Mouse (Mus musculus) heart, postnatal 4 days (tissue): ENCODE data around the gene 4921539E11Rik. TPM values are rescaled to one million over a fixed set of nuclear protein-coding genes. Genes with fewer than 3 reads are reported as not detected.
A peak's percentile ranks its signal among the peaks of the same experiment; 100 is the strongest.

ENCODE experiments used
- DNase-seq: peaks from one replicate; pipeline ENCODE4 v3.0.0; 2021
- total RNA-seq, 2 experiments: library from RNA; stranded (reverse); gene quantifications; 2 replicates each; pipeline ENCODE4 v1.2.3; 2021

The 4921539E11Rik gene
- total RNA-seq = not detected

- no peak for DNase-seq
These were observed at the start of gene 4921539E11Rik for GRCm38 (mm10) chr4:103290763-103291162. 4921539E11Rik (minus strand) TSS chr4:103290863.

DNA sequence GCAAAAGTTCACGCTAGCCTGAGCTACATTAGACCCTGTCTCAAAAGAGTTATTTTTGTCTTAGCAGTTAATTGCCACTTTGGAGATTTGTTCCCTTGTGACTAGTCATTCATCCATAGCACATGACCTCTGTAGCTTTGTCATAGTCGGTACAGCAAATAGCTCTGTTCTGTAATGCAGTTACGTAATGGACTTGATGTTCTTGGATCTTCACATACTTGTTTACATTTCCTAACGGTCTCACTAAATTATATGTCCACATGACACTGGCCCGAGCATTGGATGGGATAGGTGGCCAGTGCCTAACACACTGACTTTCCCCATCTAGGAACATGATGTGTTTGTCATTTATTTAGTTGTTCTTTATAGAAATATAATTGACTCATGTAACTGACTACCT, 44.5 kb upstream of the 4921539E11Rik start:
- DNase-seq = no peak

- no peak for DNase-seq
These were observed 38.7 kb upstream of the 4921539E11Rik start for GRCm38 (mm10) chr4:103329348-103329747.

DNA sequence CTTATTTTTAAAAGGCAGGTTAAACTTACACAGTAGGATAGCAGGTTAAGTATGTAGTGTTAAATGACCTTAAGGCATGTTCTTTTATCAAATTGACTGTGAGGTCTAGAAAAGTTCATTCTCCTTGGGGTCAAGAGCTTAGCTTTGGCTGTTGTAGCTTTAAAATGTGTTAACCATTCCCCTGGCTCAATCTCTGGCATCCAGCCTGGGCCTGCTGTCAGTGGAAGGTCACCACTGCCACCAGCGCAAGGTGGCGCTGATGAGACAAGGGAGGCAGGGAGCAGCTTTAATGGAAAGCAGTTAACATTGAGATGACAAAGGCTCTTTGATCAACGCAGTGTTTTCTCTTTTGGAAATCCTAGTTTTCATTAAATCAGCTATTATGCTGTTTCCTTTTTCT, 36.3 kb upstream of the 4921539E11Rik start:
- DNase-seq = peak; percentile 71

GRCm38 (mm10) chr4:103324688-103325451, 34.2 kb upstream of the 4921539E11Rik start:
- DNase-seq = no peak

GRCm38 (mm10) chr4:103321461-103321860, 30.8 kb upstream of the 4921539E11Rik start:
- DNase-seq = no peak

- no peak for DNase-seq
These were observed 25.2 kb upstream of the 4921539E11Rik start for GRCm38 (mm10) chr4:103315861-103316260.

- no peak for DNase-seq
These were observed 23.9 kb upstream of the 4921539E11Rik start for GRCm38 (mm10) chr4:103314526-103314910.

DNA sequence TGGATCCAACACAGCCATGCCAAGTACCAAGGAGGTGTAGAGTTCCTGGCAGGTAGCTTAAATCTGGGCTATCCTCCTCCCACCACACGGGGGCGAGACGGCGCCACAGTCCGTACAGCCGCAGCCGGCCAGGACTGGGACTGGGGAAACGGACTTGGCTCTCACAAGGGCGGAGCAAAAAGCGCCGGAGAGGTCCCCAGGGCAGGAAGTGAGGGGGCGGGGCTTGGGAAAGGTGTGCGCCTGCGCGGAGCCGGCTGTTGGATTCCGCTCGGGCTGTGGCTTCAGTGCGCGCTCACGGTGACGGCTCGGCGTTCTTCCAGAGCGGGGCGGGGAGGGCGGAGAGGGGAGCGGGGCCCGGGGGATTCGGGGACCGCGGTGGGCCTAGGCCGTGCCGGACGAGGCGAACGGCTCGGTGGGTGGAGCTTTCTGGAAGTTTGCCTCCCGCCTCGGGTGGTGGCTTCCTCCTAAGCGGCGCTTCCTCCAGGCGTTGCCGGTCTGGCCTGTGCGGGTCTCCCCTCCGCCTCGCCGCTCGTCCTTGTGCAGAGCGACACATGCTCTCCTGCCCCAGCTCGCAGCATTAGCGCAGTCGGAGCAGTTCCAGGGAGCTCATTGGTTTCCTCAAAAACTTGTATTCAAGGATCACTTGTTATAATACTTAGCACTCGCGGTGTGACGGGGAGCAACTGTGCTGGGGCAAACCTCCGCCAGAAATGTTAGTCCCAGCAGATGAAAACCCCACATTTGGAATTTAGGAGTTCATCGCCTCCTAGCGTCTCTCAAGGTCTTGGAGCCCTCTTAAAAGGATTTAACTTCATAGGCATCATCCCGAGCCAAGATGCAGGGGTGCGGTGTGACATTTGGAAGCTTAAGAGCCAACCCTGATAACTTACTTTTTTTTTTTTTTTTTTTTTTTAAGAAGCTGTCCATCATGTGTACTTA, 23.2 kb upstream of the 4921539E11Rik start, which contains the start of gene Oma1:
TSS of gene Oma1 (plus strand) at position 226 of the 939 bp plus-strand sequence.
- peak; percentile 100 for DNase-seq

- DNase-seq = no peak
These were observed 13.2 kb upstream of the 4921539E11Rik start for GRCm38 (mm10) chr4:103303851-103304250.

DNA sequence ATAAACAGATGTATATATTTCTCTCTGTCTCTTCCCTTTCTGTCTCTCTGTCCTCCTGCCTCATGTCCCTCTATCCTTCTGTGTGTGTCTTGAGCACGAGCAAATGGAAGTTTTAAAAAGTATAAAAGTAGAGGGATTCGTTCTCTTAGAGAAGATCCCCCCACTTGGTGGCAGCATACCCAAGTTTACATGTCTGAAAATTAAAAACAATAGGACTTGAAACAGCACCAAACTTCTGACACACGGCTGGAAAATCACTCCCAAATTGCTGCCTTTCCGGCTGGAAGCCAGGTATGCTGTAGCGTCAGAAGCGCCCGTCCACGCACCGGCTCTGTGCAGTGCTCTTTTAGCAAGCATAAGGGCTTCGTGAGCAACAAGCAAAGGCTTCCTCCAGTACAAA, 8.7 kb upstream of the 4921539E11Rik start:
- DNase-seq = no peak

- no peak for DNase-seq
These were observed 2.3 kb downstream of the 4921539E11Rik start for GRCm38 (mm10) chr4:103288342-103288741.

DNA sequence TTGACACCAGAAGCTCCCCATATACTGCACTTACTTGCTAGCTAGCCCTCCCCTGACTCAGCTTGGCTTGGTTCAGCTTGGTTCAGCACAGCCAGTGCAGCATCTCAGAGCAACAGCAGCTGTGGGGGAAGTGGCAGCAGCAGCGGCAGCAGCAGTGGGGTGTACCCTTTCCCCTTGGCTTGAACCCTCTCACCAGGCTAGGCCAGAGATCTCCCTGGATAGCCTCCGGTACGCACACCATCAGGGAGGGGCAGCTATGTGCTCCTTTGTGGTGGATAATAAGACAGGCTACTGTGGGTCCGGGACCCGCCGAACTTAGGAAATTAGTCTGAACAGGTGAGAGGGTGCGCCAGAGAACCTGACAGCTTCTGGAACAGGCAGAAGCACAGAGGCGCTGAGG, 17.6 kb downstream of the 4921539E11Rik start:
- no peak for DNase-seq

- DNase-seq = peak; percentile 5
These were observed 21.3 kb downstream of the 4921539E11Rik start for GRCm38 (mm10) chr4:103269336-103269735.

DNA sequence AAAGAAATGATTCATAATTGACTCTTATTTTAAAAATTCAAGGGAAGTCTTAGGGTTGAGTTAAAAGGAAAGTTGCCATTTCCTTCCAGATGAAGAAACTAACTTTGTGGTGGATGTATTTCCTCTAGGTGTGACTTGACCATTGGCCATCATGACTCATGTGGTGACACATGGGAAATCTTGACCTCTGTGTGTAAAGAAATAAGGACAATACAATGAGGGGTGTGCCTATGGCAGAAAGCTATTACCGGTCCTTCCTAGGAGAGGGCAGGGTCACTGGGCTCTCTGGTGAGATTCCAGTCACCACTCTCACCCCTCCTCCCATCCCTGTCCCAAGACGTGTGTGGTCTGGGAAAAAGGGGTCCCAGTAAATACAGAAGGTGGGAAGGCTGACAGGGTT, 25.5 kb downstream of the 4921539E11Rik start:
- DNase-seq = no peak

DNA sequence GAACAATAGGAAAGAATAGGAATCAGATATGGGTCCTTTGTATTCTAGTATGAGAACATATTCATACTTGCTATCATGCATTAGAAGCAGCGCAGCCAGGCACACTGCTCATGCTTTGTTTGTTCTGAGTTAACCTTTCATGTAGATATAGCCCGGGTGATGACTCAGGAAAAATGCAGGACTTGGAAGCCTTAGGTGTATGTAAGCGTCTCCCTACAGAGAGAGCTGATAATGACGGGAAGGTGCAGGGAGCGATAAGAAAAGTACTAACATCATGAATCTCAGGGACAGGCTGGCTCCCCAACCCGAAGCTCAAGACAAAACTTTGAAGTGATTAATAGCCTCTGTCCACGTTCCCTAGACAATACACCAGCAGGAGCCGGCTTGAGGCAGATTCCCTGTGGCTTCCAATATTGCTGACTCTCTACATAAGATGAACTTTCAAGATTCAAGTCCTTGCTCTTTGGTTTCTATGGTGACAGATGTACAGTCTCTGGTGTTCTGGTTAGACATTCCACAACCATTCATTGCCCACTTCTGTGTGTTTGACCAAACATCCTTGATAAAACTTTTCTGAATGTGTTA, 26.8 kb downstream of the 4921539E11Rik start:
- no peak for DNase-seq

DNA sequence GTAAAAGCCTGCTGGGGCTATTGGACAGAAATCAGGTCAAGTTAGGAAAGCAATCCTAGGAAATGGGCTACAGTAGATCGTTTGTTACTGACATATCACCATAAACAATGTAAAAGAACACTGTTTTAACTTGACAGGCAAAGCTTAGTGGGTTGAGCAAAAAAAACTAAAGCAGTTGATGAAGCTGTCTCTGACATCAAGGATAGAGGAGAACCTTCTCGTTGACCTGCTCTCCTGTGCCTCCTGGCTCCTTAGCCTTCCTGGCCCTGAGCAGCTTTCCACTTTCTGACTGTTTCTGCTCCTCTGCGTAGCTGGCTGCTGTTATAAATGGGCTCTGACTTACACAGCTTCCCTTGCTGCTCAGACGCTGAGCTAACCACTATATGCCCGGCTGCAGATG, 27.3 kb downstream of the 4921539E11Rik start:
- no peak for DNase-seq

- DNase-seq = no peak
These were observed 31.8 kb downstream of the 4921539E11Rik start for GRCm38 (mm10) chr4:103258817-103259216.

DNA sequence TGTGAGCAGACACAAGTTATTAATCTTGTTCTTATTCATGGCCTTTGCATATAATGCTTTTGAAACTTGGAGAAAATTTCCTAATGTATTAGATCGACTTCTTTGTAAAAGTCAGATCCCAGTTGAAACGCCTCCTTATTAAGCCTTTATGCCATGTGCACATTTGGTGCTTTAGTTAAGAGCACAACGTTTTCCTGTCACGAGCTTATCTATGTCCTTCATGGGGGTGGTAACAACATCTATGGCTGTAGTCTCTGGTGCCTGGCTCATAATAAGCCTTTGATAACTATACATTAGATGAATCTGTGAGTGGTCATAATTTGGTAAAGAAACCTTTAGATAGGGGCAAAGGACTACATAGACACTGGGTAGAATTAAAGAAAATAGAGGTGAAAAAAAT, 36.8 kb downstream of the 4921539E11Rik start:
- DNase-seq = no peak

- DNase-seq = no peak
These were observed 41.1 kb downstream of the 4921539E11Rik start for GRCm38 (mm10) chr4:103249436-103250085.

DNA sequence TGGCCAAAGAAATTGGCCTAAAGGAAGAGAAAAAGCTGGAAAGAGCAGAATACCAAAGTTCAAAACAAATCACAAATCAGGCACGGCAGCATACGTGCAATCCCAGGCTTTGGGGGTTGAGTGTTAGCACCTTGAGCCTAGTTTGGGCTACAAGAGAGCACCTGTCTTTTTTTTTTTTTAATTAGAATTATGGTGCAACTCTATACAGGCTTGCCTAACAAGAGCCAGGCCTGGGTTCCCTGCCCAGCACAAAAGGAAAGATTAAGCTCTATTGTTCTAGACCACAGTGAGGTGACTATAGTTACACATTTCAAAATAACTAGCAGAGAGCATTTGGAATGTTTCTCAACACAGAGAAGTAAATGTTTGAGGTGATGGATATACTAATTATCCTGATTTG, 42.9 kb downstream of the 4921539E11Rik start:
- no peak for DNase-seq

DNA sequence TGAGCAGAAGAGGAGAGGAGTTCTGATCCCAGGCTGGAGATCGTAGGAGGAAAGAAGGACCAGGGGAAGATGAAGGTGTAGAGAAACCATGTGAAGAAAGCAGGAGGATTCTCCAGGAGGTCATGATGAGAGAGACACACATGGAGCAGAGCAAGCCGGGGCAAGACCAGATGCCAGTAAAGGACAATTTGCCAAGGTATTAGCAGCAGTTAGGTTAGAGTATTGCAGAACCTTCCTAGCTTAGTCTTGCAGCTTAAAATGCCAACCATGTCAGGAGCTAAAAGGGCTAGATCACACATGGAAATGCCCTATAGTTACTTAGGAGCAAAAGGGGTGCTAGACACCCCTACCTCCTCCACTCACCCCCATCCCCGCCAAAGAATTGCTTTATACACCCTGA, 43.4 kb downstream of the 4921539E11Rik start:
- no peak for DNase-seq
